In the genomic region with DNA sequence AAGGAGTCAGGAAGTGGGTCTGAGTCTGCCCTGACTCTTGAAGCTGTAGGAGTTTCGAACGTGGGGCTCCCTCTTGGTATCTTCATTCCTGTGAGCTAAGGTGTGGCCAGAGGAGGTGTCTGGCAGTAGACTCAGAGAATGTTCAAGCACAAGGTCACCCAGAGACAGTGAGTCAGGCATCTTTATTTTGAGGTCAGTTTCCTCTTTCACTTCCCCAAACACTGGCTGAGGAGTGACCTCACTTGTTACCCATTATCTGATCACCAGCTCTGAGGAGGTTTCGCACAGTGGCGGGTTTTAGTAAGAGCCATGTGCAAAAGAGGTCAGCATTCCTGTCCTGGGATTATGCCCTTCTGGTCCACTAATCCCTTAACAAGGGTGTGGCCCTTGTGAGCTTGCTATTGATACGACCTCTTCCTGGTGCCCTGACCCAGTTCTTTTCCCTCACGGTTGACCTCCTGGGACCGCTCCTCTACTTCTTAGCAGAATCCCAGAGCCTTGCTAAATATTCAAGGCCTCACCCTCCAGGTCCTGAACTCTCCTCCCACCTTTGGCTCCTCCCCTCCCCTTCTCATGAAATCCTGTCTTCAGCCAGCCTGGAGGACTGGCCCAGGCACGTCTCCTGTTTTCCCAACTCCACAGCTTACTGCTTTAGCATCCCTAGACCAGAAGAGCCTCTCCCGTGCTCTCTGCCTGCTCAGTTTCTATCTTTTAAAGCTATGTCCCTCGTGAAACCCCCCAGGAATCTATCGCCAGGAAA, we compare ENCODE assay signal across 12 mouse cellular contexts. TPM values are rescaled to one million over a fixed set of nuclear protein-coding genes. Genes with fewer than 3 reads are reported as not detected.
DNase-seq lines count a peak whose midpoint lies in the region; ATAC-seq and TF ChIP-seq lines count a peak whose summit lies in the region.
"Had no signal": no experiment of that assay in that cellular context is flagged by ENCODE, and none has a peak within 500 bp of the region (broad histone marks: within the 10 kb centered on the region; RNA-seq: fewer than 3 reads in every experiment).

No protein-coding gene starts in this region.

- no peaks in the 10 kb centered on the region for H3K27me3 ChIP-seq in limb, embryonic 13.5 days
- no peaks in the 10 kb centered on the region for H3K27me3 ChIP-seq in stomach, postnatal 0 days (ENCODE audit: control insufficient read depth, insufficient read depth, low read length)
- H3K27me3 ChIP-seq: embryonic facial prominence, embryonic 12.5 days had no signal

- no peaks in the 10 kb centered on the region for H3K9me3 ChIP-seq in limb, embryonic 13.5 days
- H3K9me3 ChIP-seq in stomach, postnatal 0 days (ENCODE audit: control insufficient read depth, low read length): no peaks in the 10 kb centered on the region
- H3K9me3 ChIP-seq: embryonic facial prominence, embryonic 12.5 days; hindbrain, embryonic 10.5 days; liver, embryonic 15.5 days had no signal

- no peak for TF ChIP-seq EP300 in stomach, postnatal 0 days (optimal IDR thresholded peaks at IDR 0.05)

- H3K4me2 ChIP-seq in limb, embryonic 13.5 days (replicated peaks): no peak overlapping the region
- no peak overlapping the region for H3K4me2 ChIP-seq in stomach, postnatal 0 days (replicated peaks; ENCODE audit: low read depth)
- H3K4me2 ChIP-seq: embryonic facial prominence, embryonic 12.5 days; liver, embryonic 15.5 days had no signal

- DNase-seq in adrenal gland, adult (ENCODE audit: inconsistent age in 2 of 2, low spot score in 1 of 2): peak; percentile 14 to 58
- no peak for DNase-seq in adrenal gland, postnatal 36 days
- peak; percentile 53 for DNase-seq in urinary bladder, postnatal 14 days (ENCODE audit: low spot score)
- DNase-seq in urinary bladder, adult 2 months (ENCODE audit: low spot score): no peak
- DNase-seq in stomach, postnatal 0 days (ENCODE audit: low spot score): peak; percentile 34
- DNase-seq in layer of hippocampus, postnatal 36 days: no peak
- DNase-seq in heart, postnatal 4 days: no peak
- DNase-seq: kidney, postnatal 4 days had no signal

- no peaks in the 10 kb centered on the region for H3K36me3 ChIP-seq in limb, embryonic 13.5 days
- no peaks in the 10 kb centered on the region for H3K36me3 ChIP-seq in stomach, postnatal 0 days (ENCODE audit: control insufficient read depth, insufficient read depth, low read length)
- H3K36me3 ChIP-seq: embryonic facial prominence, embryonic 12.5 days; hindbrain, embryonic 10.5 days; liver, embryonic 15.5 days had no signal

- no peak for TF ChIP-seq CTCF in stomach, postnatal 0 days (IDR thresholded peaks at IDR 0.05; ENCODE audit: low read depth)

- H3K4me3 ChIP-seq in limb, embryonic 13.5 days: no peak overlapping the region
- H3K4me3 ChIP-seq in stomach, postnatal 0 days (ENCODE audit: low read depth, low read length): no peak overlapping the region
- H3K4me3 ChIP-seq: embryonic facial prominence, embryonic 12.5 days; hindbrain, embryonic 10.5 days; liver, embryonic 15.5 days had no signal

- 0 out of 2 replicates have a peak overlapping the region, but pooled peaks have one; percentile 10 for H3K27ac ChIP-seq in limb, embryonic 13.5 days
- peak overlapping the region; percentile 61 for H3K27ac ChIP-seq in stomach, postnatal 0 days (replicated peaks)
- H3K27ac ChIP-seq: embryonic facial prominence, embryonic 12.5 days; hindbrain, embryonic 10.5 days; liver, embryonic 15.5 days had no signal

- 36% methylated on average over 11 of the region's 11 CpGs for WGBS in limb, embryonic 13.5 days
- 47% methylated on average over 11 of the region's 11 CpGs for WGBS in stomach, postnatal 0 days

- H3K9ac ChIP-seq in limb, embryonic 13.5 days: no peak overlapping the region
- no peak overlapping the region for H3K9ac ChIP-seq in stomach, postnatal 0 days (ENCODE audit: low read length)
- H3K9ac ChIP-seq: embryonic facial prominence, embryonic 12.5 days; liver, embryonic 15.5 days had no signal

- peaks cover 37% of the 10 kb centered on the region for H3K4me1 ChIP-seq in limb, embryonic 13.5 days
- H3K4me1 ChIP-seq in stomach, postnatal 0 days (replicated peaks; ENCODE audit: control insufficient read depth, insufficient read depth): peaks cover 2% of the 10 kb centered on the region; the same call in 1 of the 2 replicates
- H3K4me1 ChIP-seq: liver, embryonic 15.5 days had no signal

- ATAC-seq in limb, embryonic 13.5 days (ENCODE audit: low FRiP score, low read depth): no peak
- peak; percentile 73 for ATAC-seq in stomach, postnatal 0 days (ENCODE audit: low FRiP score, low TSS enrichment)

RNA-seq across cellular contexts. Expression of a gene that starts 40.6 kb away (rescaled TPM):
- total RNA-seq in adrenal gland, postnatal 36 days (2021): 10 to 100 TPM; 23.6 to 24.4 TPM
- 13.2 and 14.3 TPM in 2 replicates for polyA plus RNA-seq in urinary bladder, adult 2 months (2012; rRNA removed)
- polyA plus RNA-seq in limb, embryonic 13.5 days (2015; fragmentation: Nextera tagmentation; extraction: Ambion mirVana): 11.7 and 14.3 TPM in 2 replicates
- polyA plus RNA-seq in stomach, postnatal 0 days (2015; fragmentation: Nextera tagmentation; extraction: Ambion mirVana): 7.0 and 8.2 TPM in 2 replicates
- 10 to 100 TPM; 48.1 to 54.7 TPM for total RNA-seq in layer of hippocampus, postnatal 36 days (2021)
- total RNA-seq in heart, postnatal 4 days (2021): 10 to 100 TPM; 25.4 to 26.0 TPM

Comparison
In these comparisons a context has a peak if more than half of its experiments do, and no peak if none do; other contexts are left out.
1. DNase-seq: peak in adrenal gland, adult (2 of 2), urinary bladder, postnatal 14 days (single experiment) and stomach, postnatal 0 days (single experiment); none in adrenal gland, postnatal 36 days (0 of 2), urinary bladder, adult 2 months (single experiment), layer of hippocampus, postnatal 36 days (0 of 2) and heart, postnatal 4 days (single experiment).